Mouse (Mus musculus) hematopoietic stem cell, adult 5-6 weeks (primary cell): ENCODE data around the gene Slc2a1. TPM values are rescaled to one million over a fixed set of nuclear protein-coding genes. Genes with fewer than 3 reads are reported as not detected.

Experiments
- total RNA-seq: library from RNA; stranded (forward); fragments of 172-1452, 232-1000 nt; gene quantifications from 2 replicates; pipeline ENCODE4 v1.2.3, GENCODE M21; 2017

Slc2a1 gene
- total RNA-seq, 1 experiment from 2014 or later: 12.4 TPM

Other genes with a start within 250 kb of the Slc2a1 start
- not detected in 2 replicates for gene Olfr1331, start 244.1 kb upstream of the Slc2a1 start, total RNA-seq
- not detected in 2 replicates for gene Olfr1330, start 220.1 kb upstream of the Slc2a1 start, total RNA-seq
- gene Olfr1329, start 191.2 kb upstream of the Slc2a1 start, total RNA-seq: not detected in 2 replicates
- not detected in 2 replicates for gene Olfr1328, start 170.1 kb upstream of the Slc2a1 start, total RNA-seq
- gene Lao1, start 147.1 kb upstream of the Slc2a1 start, total RNA-seq: not detected in 2 replicates
- 3.4 and 7.7 TPM in 2 replicates for gene Zfp691, start 65.5 kb downstream of the Slc2a1 start, total RNA-seq
- 4.3 and 38.1 TPM in 2 replicates for gene Ermap, start 81.3 kb downstream of the Slc2a1 start, total RNA-seq
- 219 and 373 TPM in 2 replicates for gene Svbp, start 86.6 kb downstream of the Slc2a1 start, total RNA-seq
- gene Tmem269, start 109.5 kb downstream of the Slc2a1 start, total RNA-seq: 0.69 and 0.94 TPM in 2 replicates
- 6.4 and 11.9 TPM in 2 replicates for gene AU022252, start 124.0 kb downstream of the Slc2a1 start, total RNA-seq
- gene P3h1, start 124.2 kb downstream of the Slc2a1 start, total RNA-seq: 5.1 and 6.4 TPM in 2 replicates
- gene Cldn19, start 146.7 kb downstream of the Slc2a1 start, total RNA-seq: not detected in 2 replicates
- 798 and 983 TPM in 2 replicates for gene Ybx1, start 185.9 kb downstream of the Slc2a1 start, total RNA-seq
- gene Ppih, start 211.8 kb downstream of the Slc2a1 start, total RNA-seq: 75.5 and 80.9 TPM in 2 replicates